Mouse (Mus musculus): ENCODE measurements around the gene Wdr83os.
"Not testable (repeated sequence)": the region's sequence is repeated elsewhere in the genome, so short reads cannot be mapped to it uniquely, and the experiment has no call there.

The Wdr83os gene

DNA sequence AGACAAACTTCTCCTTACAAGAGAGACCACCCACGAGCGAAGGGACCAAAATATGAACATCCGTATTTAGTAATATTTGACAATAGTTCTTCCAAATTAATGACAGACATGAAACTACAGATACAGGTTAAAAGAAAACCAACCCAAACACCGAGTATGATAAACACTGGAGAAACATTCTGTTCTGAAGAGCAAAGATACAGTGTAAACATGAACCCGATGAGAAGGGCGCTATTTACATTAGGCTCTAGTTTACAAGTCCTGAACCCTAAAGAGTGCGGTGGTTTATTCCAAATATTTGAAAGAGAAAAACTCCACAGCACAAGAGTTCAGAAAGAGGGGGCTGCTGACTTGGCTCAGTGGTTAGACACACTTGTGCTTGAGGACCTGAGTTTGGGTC lies 36.4 kb downstream of the Wdr83os start:
- DNase-seq (ENCODE audit: low read depth, low spot score): no peak

DNA sequence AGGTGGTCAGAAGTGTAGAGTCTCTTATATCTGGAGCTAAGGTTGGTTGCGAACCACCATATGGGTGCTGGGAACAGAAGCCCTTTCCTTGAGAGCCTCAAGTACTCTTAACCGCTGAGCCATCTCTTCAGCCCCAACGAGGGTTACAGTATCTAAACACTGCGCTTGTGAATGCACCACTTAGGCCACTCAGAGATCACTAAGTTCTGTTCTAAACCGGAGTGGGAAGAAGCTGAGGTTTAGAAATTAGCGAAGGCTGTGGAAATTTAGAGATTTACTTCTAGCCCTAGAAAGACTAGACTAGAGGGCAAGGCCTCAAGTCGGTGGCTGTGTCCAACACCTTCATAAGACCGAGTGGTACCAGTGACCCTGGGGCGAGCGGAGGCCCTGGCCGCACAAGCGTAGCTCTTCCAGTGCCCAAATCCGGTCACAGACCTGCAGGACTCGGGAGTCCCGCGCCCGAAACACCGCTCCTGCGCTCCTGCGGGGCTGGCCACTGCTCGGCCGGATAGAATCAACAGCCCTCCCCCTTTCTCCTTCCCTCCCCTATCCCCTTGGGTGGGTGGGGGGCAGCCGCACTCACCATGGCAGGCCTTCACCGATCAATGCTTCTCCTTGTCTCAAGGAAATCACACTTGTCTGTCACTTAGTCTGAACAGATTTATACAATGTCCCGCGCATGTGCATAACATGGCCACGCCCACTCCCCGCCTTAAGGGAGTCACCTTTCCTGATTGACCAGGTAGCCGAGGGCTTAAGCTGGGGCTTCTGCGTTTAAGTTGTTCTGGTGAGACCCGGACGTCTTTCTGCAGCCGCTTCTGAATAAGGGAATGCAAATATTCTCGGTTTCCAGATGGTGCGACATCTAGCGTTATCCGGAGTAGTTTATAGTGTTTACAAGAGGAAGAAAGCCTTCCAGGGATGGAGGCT lies 38.8 kb downstream of the Wdr83os start:
- DNase-seq (ENCODE audit: low read depth, low spot score): peak; percentile 91

DNA sequence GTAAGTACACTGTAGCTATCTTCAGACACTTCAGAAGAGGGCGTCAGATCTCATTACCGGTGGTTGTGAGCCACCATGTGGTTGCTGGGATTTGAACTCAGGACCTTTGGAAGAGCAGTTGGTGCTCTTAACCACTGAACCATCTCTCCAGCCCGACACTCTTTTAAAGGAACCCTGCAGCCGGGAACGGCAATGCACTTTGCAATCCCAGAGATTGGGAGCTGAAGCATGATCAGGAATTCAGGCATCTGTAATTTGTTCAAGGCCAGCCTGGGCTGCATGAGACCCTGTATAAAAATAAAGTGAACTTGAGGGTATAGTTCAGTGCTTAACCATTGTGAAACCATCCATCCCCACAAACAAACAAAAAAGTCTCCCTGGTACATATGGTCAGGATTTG lies 39.7 kb downstream of the Wdr83os start:
- DNase-seq (ENCODE audit: low read depth, low spot score): not testable (repeated sequence)

DNA sequence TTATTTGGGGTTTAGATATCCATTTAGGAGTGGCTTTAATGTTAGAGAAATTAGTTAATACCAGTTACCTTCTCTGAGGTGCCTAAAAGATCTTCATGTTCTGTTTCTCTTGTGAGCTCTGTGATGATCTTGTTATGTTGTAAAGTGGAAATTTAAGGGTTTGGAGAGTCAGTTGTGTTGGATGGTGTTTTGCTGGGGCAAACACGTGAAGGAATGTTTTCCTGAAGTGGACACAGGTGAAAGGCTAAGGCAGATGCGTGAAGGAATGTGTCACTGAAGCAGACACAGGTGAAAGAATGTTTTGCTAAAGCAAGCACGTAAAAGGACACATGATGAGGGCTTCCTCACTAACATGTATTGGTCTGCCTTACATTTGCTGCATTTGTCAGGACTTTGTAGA lies 42.5 kb downstream of the Wdr83os start, which contains the start of gene Zfp791:
TSS of gene Zfp791 (minus strand) at position 101 of the 400 bp plus-strand sequence.
- DNase-seq (ENCODE audit: low read depth, low spot score): no peak

DNA sequence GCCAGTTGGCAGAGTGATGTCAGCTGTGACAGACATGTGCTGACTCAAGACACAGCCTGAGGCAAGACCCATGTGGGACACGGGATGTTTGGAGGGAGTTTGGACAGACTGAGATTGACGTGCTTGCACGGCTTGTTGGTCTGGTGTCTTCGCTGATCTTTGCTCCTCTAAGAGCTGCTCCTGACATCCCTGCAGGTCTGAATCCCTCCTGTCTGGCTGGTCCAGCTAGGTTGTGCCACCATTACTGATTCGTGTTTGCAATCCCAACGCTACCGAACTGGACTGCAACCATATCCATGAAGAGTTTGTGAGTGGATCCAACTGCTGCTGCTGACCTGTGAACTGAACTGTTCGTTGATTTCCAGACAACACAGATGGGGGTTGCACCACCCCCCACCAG lies 43.2 kb downstream of the Wdr83os start:
- DNase-seq (ENCODE audit: low read depth, low spot score): peak; percentile 39

Measured in 3T3-L1 (cell line).